Mouse (Mus musculus) liver, adult 2 months (tissue): ENCODE measurements at regions not wholly inside any gene's neighbourhood (a gene's known extent, or its start where the extent isn't known, plus 50 kb on each side); places are given as distances from the start of the nearest gene placed in this dataset.

ENCODE experiments used
- CTCF ChIP-seq: fragments of 200-500 bp; IDR thresholded peaks from 2 replicates; pipeline ENCODE4 v1.5.1; 2011; ENCODE audit warnings: low read depth, low read length, control low read depth
- POLR2A ChIP-seq: fragments of 200-500 bp; IDR thresholded peaks from 2 replicates; pipeline ENCODE4 v1.6.1; 2011; ENCODE audit warnings: low read length, control low read depth; ENCODE audit not compliant: insufficient read depth; ENCODE audit errors: extremely low read depth

GRCm38 (mm10) chr8:49555724-49556457, 712.1 kb upstream of the Tenm3 start:
- TF ChIP-seq POLR2A, result no peak
- no peak for TF ChIP-seq CTCF
